13 mouse cellular contexts compared by ENCODE assay signal in the genomic region with DNA sequence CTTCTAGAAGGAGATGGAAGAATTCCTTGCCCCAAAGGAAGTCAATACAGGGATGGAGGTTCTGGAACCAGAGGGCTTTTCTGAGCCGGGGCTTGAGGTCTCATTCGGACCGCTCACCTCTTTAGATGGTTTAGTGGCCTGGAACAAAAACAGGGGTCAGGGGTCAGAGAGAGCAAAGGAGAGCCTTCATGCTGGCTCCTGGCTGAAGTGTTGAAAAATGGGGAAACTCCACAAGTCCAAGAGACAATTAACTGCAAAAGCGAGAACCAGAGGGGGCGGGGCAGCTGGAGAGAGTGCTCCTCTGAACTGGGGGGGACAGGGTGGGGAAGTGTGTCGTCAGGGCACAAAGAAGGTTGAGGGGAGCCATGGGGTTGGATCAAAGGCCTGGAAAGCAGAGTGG. TPM values are rescaled to one million over a fixed set of nuclear protein-coding genes. Genes with fewer than 3 reads are reported as not detected.
DNase-seq lines count a peak whose midpoint lies in the region; ATAC-seq and TF ChIP-seq lines count a peak whose summit lies in the region.
"Had no signal": no experiment of that assay in that cellular context is flagged by ENCODE, and none has a peak within 500 bp of the region (broad histone marks: within the 10 kb centered on the region; RNA-seq: fewer than 3 reads in every experiment).

No protein-coding gene starts in this region.

- no peaks in the 10 kb centered on the region for H3K9me3 ChIP-seq in heart, embryonic 16.5 days (replicated peaks; ENCODE audit: control insufficient read depth, low read length)
- no peaks in the 10 kb centered on the region for H3K9me3 ChIP-seq in midbrain, embryonic 10.5 days (replicated peaks)
- no peaks in the 10 kb centered on the region for H3K9me3 ChIP-seq in midbrain, postnatal 0 days (ENCODE audit: low read length)
- no peaks in the 10 kb centered on the region for H3K9me3 ChIP-seq in embryonic facial prominence, embryonic 12.5 days
- no peaks in the 10 kb centered on the region for H3K9me3 ChIP-seq in liver, embryonic 14.5 days (ENCODE audit: control insufficient read depth, low read length)

- no peaks in the 10 kb centered on the region for H3K36me3 ChIP-seq in heart, embryonic 16.5 days (ENCODE audit: control insufficient read depth, insufficient read depth)
- H3K36me3 ChIP-seq in heart, adult 2 months (ENCODE audit: control insufficient read depth, insufficient read depth, low read length): no peaks in the 10 kb centered on the region
- H3K36me3 ChIP-seq in midbrain, embryonic 10.5 days: peaks cover 32% of the 10 kb centered on the region
- peaks cover 20% of the 10 kb centered on the region for H3K36me3 ChIP-seq in midbrain, postnatal 0 days (ENCODE audit: insufficient read depth, low read length)
- no peaks in the 10 kb centered on the region for H3K36me3 ChIP-seq in embryonic facial prominence, embryonic 12.5 days
- H3K36me3 ChIP-seq in liver, embryonic 14.5 days (replicated peaks; ENCODE audit: control insufficient read depth, insufficient read depth, low read depth): no peaks in the 10 kb centered on the region

- H3K4me2 ChIP-seq in heart, embryonic 16.5 days (ENCODE audit: low read depth, low read length): peak overlapping the region; percentile 39
- no peak overlapping the region for H3K4me2 ChIP-seq in midbrain, postnatal 0 days (ENCODE audit: low read depth, low read length, poor library complexity, severe bottlenecking)
- H3K4me2 ChIP-seq in embryonic facial prominence, embryonic 12.5 days (replicated peaks): 0 out of 2 replicates have a peak overlapping the region, but pooled peaks have one; percentile 14
- peak overlapping the region; percentile 63 for H3K4me2 ChIP-seq in liver, embryonic 14.5 days (ENCODE audit: low read depth)

- DNase-seq in heart, adult 2 months: no peak
- DNase-seq in midbrain, embryonic 10.5 days (ENCODE audit: low spot score): peak; percentile 34
- no peak for DNase-seq in midbrain, postnatal 0 days (ENCODE audit: low spot score)
- no peak for DNase-seq in liver, embryonic 14.5 days (ENCODE audit: low read depth in 3 of 3, low spot score in 3 of 3)
- DNase-seq in thymus, postnatal 25 days: no peak
- DNase-seq: right cerebral cortex, postnatal 4 days had no signal

- H3K27ac ChIP-seq in heart, embryonic 16.5 days (ENCODE audit: low read length): peak overlapping the region; percentile 70
- H3K27ac ChIP-seq in heart, adult 2 months: no peak overlapping the region
- peak overlapping the region; percentile 76 for H3K27ac ChIP-seq in midbrain, embryonic 10.5 days (replicated peaks)
- H3K27ac ChIP-seq in midbrain, postnatal 0 days (ENCODE audit: low read depth, low read length): no peak overlapping the region
- H3K27ac ChIP-seq in embryonic facial prominence, embryonic 12.5 days: no peak overlapping the region
- H3K27ac ChIP-seq in liver, embryonic 14.5 days: no peak overlapping the region

- peak overlapping the region; percentile 9; the same call in 1 of the 2 replicates for H3K4me3 ChIP-seq in heart, embryonic 16.5 days (ENCODE audit: low read length)
- H3K4me3 ChIP-seq in heart, adult 2 months: no peak overlapping the region
- peak overlapping the region; percentile 22; the same call in 1 of the 2 replicates for H3K4me3 ChIP-seq in midbrain, embryonic 10.5 days
- no peak overlapping the region for H3K4me3 ChIP-seq in midbrain, postnatal 0 days (ENCODE audit: low read depth, low read length)
- no peak overlapping the region for H3K4me3 ChIP-seq in embryonic facial prominence, embryonic 12.5 days
- peak overlapping the region; percentile 47 to 60 for H3K4me3 ChIP-seq in liver, embryonic 14.5 days (ENCODE audit: insufficient read depth in 1 of 2, low read depth in 2 of 2, low read length in 2 of 2)

- no peak for TF ChIP-seq CTCF in heart, adult 2 months (IDR thresholded peaks at IDR 0.05)
- TF ChIP-seq CTCF in midbrain, postnatal 0 days (IDR thresholded peaks at IDR 0.05): no peak
- no peak for TF ChIP-seq CTCF in liver, embryonic 14.5 days (IDR thresholded peaks at IDR 0.05; ENCODE audit: low read depth)

- peaks cover 3% of the 10 kb centered on the region; the same call in 1 of the 2 replicates for H3K27me3 ChIP-seq in heart, embryonic 16.5 days (ENCODE audit: control insufficient read depth, insufficient read depth, low read length)
- no peaks in the 10 kb centered on the region for H3K27me3 ChIP-seq in heart, adult 2 months (ENCODE audit: control insufficient read depth, insufficient read depth, low read length)
- H3K27me3 ChIP-seq in midbrain, embryonic 10.5 days (ENCODE audit: low read depth, poor library complexity, severe bottlenecking): peaks cover 7% of the 10 kb centered on the region
- no peaks in the 10 kb centered on the region for H3K27me3 ChIP-seq in midbrain, postnatal 0 days (ENCODE audit: insufficient read depth, low read length)
- H3K27me3 ChIP-seq in embryonic facial prominence, embryonic 12.5 days: peaks cover 6% of the 10 kb centered on the region; the same call in 1 of the 2 replicates
- H3K27me3 ChIP-seq in liver, embryonic 14.5 days (ENCODE audit: control insufficient read depth, insufficient read depth, low read length): no peaks in the 10 kb centered on the region

- 74% methylated on average over 6 of the region's 6 CpGs for WGBS in heart, embryonic 16.5 days
- 66% methylated on average over 6 of the region's 6 CpGs for WGBS in heart, adult 2 months
- 25% methylated on average over 6 of the region's 6 CpGs for WGBS in midbrain, embryonic 10.5 days
- WGBS in midbrain, postnatal 0 days: 33% methylated on average over 6 of the region's 6 CpGs
- 53% methylated on average over 6 of the region's 6 CpGs for WGBS in embryonic facial prominence, embryonic 12.5 days
- 67% methylated on average over 6 of the region's 6 CpGs for WGBS in liver, embryonic 14.5 days (ENCODE audit: insufficient replicate concordance)

- ATAC-seq in heart, embryonic 16.5 days (replicated peaks; ENCODE audit: extremely low read depth, insufficient read depth, low FRiP score): no peak
- ATAC-seq in midbrain, postnatal 0 days (ENCODE audit: low FRiP score): no peak
- ATAC-seq in embryonic facial prominence, embryonic 12.5 days (ENCODE audit: insufficient number of reproducible peaks, insufficient read depth, low FRiP score, low TSS enrichment): no peak
- ATAC-seq in liver, embryonic 14.5 days (ENCODE audit: insufficient read depth): no peak
- no peak for ATAC-seq in megakaryocyte-erythroid progenitor cell, adult 5-6 weeks (replicated peaks; ENCODE audit: low FRiP score, low TSS enrichment, poor library complexity, severe bottlenecking)
- ATAC-seq: intestine, postnatal 0 days had no signal

- no peak for TF ChIP-seq EP300 in heart, adult 2 months (IDR thresholded peaks at IDR 0.05; ENCODE audit: insufficient read depth, low read depth, low read length)
- TF ChIP-seq EP300 in liver, embryonic 14.5 days (IDR thresholded peaks at IDR 0.05; ENCODE audit: low read depth): no peak

- H3K4me1 ChIP-seq in heart, embryonic 16.5 days (ENCODE audit: control insufficient read depth, insufficient read depth, low read length): no peaks in the 10 kb centered on the region
- no peaks in the 10 kb centered on the region; the same call in 1 of the 2 replicates for H3K4me1 ChIP-seq in heart, adult 2 months (ENCODE audit: control insufficient read depth, insufficient read depth, low read length)
- peaks cover 39% of the 10 kb centered on the region for H3K4me1 ChIP-seq in midbrain, embryonic 10.5 days
- H3K4me1 ChIP-seq in midbrain, postnatal 0 days (ENCODE audit: insufficient read depth, low read length): 0 out of 2 replicates have a peak, but pooled peaks cover 7% of the 10 kb centered on the region
- H3K4me1 ChIP-seq in embryonic facial prominence, embryonic 12.5 days: 0 out of 2 replicates have a peak, but pooled peaks cover 11% of the 10 kb centered on the region
- peaks cover 2 to 12% of the 10 kb centered on the region in 2 experiments; a peak in 3 of 4 replicates for H3K4me1 ChIP-seq in liver, embryonic 14.5 days (replicated peaks; ENCODE audit: control insufficient read depth in 2 of 2, insufficient read depth in 2 of 2, low read length in 1 of 2)

- TF ChIP-seq POLR2A in heart, adult 2 months (IDR thresholded peaks at IDR 0.05; ENCODE audit: insufficient read depth, low read depth, low read length): no peak

- no peaks in the 10 kb centered on the region for H3K79me2 ChIP-seq in heart, adult 2 months (replicated peaks; ENCODE audit: control insufficient read depth, insufficient read depth, low read length)

- no peak overlapping the region for H3K9ac ChIP-seq in heart, embryonic 16.5 days (ENCODE audit: low read length)
- H3K9ac ChIP-seq in heart, adult 2 months (ENCODE audit: low read depth, low read length): no peak overlapping the region
- no peak overlapping the region for H3K9ac ChIP-seq in midbrain, postnatal 0 days (replicated peaks; ENCODE audit: low read length, poor library complexity, severe bottlenecking)
- H3K9ac ChIP-seq in embryonic facial prominence, embryonic 12.5 days: no peak overlapping the region
- H3K9ac ChIP-seq in liver, embryonic 14.5 days (replicated peaks): no peak overlapping the region; the same call in 1 of the 2 replicates

- intact Hi-C loops in heart, adult 2 months (cut with DNase I): loop anchor here (5.0 kb wide), 1 partner anchor 35 kb away; no protein-coding TSS in a partner anchor

RNA-seq across cellular contexts. Expression of a gene that starts 12.4 kb away (rescaled TPM):
- polyA plus RNA-seq in heart, embryonic 16.5 days (2015; fragmentation: Nextera tagmentation; extraction: Ambion mirVana): 0.92 and 1.2 TPM in 2 replicates
- not detected for total RNA-seq in heart, adult 2 months (2021)
- not detected in 2 replicates for polyA plus RNA-seq in heart, adult 2 months (2012; rRNA removed)
- 0.25 and 0.28 TPM in 2 replicates for polyA plus RNA-seq in midbrain, embryonic 10.5 days (2016; fragmentation: Nextera tagmentation; extraction: Ambion mirVana)
- 0.28 TPM in 1 of 2 replicates, not detected in the other for total RNA-seq in midbrain, postnatal 0 days (2014; rRNA removed)
- polyA plus RNA-seq in midbrain, postnatal 0 days (2015; fragmentation: Nextera tagmentation; extraction: Ambion mirVana): 0.34 and 0.91 TPM in 2 replicates
- 1.1 and 1.4 TPM in 2 replicates for polyA plus RNA-seq in embryonic facial prominence, embryonic 12.5 days (2016; fragmentation: Nextera tagmentation; extraction: Ambion mirVana)
- 0.02 TPM in 1 of 2 replicates, not detected in the other for polyA plus RNA-seq in liver, embryonic 14.5 days (2012; rRNA removed)
- not detected in 2 replicates for polyA plus RNA-seq in liver, embryonic 14.5 days (2014; fragmentation: Nextera tagmentation; extraction: Ambion mirVana)
- total RNA-seq in megakaryocyte-erythroid progenitor cell, adult 5-6 weeks (2014; fragmentation: Nextera tagmentation): not detected in 2 replicates
- total RNA-seq in megakaryocyte-erythroid progenitor cell, adult 5-6 weeks (2017): not detected in 2 replicates
- total RNA-seq: left cerebral cortex, postnatal 10 days; megakaryocyte progenitor cell, adult 5-6 weeks had no signal
- polyA plus RNA-seq: urinary bladder, adult 2 months had no signal

Comparison
In these comparisons a context has a peak if more than half of its experiments do, and no peak if none do; other contexts are left out.
1. H3K27ac ChIP-seq: peak in heart, embryonic 16.5 days (single experiment) and midbrain, embryonic 10.5 days (single experiment); none in heart, adult 2 months (single experiment), midbrain, postnatal 0 days (single experiment), embryonic facial prominence, embryonic 12.5 days (single experiment) and liver, embryonic 14.5 days (single experiment).
2. H3K4me3 ChIP-seq: peak in heart, embryonic 16.5 days (single experiment), midbrain, embryonic 10.5 days (single experiment) and liver, embryonic 14.5 days (2 of 2); none in heart, adult 2 months (single experiment), midbrain, postnatal 0 days (single experiment) and embryonic facial prominence, embryonic 12.5 days (single experiment).